Mouse (Mus musculus) right cerebral cortex, postnatal 25 days (tissue): Measurements from ENCODE around the gene Fgf12.
A peak's percentile ranks its signal among the peaks of the same experiment; 100 is the strongest.

ENCODE experiments used
- DNase-seq: peaks from one replicate; pipeline ENCODE4 v3.0.0; 2022

The Fgf12 gene

DNA sequence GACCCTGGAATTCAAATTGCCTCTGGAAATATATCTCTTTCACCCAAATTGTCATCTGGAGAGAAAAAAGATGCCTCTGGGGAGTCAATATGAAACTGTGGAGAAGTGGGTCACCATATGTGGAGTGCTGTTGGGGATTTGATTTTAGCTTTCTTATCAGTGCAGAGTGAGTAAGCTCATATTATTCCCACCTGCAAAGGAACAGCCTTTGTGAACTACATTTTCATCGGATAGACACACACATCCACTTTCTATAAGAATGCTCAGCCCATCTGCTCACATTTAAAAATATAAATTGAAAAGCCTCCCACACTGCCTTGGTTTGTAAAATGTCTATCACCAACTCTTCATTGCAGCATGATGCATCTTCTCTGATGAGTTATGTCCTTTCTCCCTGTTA, 149.7 kb downstream of the Fgf12 start:
- no peak for DNase-seq

GRCm38 (mm10) chr16:28601723-28602122, 151.1 kb downstream of the Fgf12 start:
- no peak for DNase-seq

- peak; percentile 85 for DNase-seq
Measured at GRCm38 (mm10) chr16:28596112-28596511, 156.8 kb downstream of the Fgf12 start.

GRCm38 (mm10) chr16:28593075-28593915, 159.6 kb downstream of the Fgf12 start:
- DNase-seq: peak; percentile 68

GRCm38 (mm10) chr16:28592466-28592865, 160.4 kb downstream of the Fgf12 start:
- DNase-seq: no peak

GRCm38 (mm10) chr16:28591583-28591982, 161.3 kb downstream of the Fgf12 start:
- no peak for DNase-seq

- DNase-seq: no peak
Measured at GRCm38 (mm10) chr16:28572212-28572611, 180.7 kb downstream of the Fgf12 start.

GRCm38 (mm10) chr16:28564716-28565217, 188.1 kb downstream of the Fgf12 start:
- DNase-seq: no peak

DNA sequence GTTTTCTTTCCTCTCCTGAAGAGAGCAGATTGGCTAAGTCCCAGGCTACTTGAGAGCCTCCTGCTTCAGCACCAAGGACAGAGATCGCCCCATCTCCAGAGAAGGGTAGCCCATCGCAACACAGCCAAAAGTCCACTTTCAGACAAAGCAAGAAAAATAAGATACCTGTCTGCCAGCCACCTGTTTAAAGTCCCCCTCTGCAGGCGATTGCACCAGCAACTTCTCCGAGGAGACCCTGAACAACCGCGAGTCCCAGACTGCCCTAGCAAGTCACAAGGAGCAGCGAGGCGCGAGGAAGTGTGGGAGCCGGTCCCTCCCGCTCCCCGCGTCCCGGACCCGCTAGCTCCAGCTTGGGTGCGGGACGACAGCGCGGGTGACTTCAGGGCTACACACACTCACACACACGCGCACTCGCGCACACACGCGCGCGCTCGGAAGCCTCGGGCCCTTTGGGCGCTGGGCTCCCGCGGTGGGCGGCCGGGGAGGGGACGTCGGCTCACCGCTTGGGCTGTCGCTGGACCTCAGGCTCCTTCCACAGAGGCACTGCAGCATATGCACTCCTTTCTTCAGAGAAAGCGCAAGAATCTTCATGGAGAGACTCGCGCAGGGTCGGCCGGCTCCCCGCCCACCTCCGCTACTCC, 188.7 kb downstream of the Fgf12 start:
- DNase-seq: peak; percentile 42

GRCm38 (mm10) chr16:28562847-28563246, 190.0 kb downstream of the Fgf12 start:
- no peak for DNase-seq

GRCm38 (mm10) chr16:28555219-28555618, 197.6 kb downstream of the Fgf12 start:
- DNase-seq: no peak

GRCm38 (mm10) chr16:28539423-28539822, 213.4 kb downstream of the Fgf12 start:
- no peak for DNase-seq

DNA sequence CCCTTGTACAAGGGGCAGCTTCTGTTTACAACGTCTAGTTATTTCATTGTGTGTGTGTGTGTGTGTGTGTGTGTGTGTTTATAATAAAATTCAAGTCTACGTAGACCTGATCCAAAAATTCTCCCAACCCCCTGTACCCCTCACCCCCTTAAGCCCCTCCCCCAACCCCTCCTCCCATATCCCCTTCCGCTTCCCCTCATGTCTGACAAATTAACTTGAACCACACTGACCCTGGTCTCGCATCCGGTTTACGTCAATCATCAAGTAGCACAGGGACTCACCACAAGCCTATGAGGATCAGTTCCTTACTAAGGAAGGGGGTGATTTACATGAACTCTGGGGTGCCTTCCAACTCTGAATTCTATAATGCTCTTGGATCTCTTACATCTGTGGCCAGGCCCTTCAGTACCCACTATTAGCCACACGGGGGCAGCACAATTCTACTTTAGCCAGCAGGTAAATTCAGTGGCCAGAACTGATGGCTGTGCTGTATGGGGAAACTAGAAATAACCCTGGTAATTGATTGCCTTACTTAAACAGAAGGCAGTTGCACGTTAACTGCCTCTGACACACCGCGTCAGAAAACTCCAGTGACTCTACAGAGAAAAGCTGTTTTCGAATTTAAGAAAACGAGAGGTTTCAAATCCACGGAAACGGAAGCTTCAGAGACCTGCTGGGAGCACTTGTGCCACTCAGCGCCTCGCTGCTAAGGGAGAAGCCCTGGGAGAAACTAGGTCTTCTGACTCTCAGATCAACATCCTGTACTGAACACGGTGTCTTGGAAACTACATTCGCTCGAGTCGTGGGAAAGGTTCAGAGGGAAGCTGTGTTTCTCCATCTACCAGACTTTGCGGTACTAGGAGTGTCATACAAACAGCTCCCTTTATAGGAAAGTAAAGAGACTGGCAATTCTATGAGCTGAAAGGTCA, 235.0 kb downstream of the Fgf12 start:
- peak; percentile 82 for DNase-seq

- DNase-seq: no peak
Measured at GRCm38 (mm10) chr16:28512446-28512845, 240.4 kb downstream of the Fgf12 start.

DNA sequence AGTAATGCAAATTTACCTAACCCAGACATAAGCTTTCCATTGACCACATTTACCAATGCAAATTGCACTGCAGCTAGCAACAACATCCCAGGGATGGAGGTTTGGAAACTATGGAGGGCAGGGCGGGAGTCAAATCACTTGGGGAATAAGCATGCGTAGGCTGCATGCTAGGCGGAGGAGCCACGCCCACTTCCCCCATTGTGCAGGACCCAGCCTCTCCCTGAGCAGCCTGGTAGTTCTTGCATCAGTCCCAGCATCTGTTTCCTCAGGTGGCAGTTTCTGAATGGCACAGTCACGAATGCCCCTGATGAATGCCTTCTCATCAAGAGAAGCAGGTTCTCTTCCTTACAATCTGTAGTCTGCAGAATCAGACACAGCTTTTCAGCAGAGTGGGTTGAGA, 241.5 kb downstream of the Fgf12 start:
- no peak for DNase-seq

GRCm38 (mm10) chr16:28497971-28498607, 254.8 kb downstream of the Fgf12 start:
- peak; percentile 22 for DNase-seq

DNA sequence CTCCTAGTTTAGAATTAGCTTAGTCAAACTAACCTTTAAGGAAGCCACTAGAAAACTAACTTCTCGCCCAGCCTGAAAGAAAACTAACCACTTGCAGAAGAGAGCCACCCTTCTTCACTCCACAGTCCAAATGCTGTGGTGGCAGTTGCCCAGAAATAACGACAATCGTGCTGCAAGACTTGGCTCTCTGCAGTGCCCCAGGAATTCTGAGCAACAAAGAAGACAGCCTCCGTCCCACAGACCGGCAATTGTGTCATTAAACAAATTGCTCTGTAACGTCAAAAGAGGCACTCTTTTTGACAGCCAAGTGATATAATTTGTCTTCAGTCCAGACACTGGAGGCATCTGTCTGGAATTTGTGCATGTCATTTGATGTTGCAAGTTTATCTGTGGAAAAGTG, 261.2 kb downstream of the Fgf12 start:
- peak; percentile 28 for DNase-seq

- peak; percentile 76 for DNase-seq
Measured at GRCm38 (mm10) chr16:28490515-28490914, 262.4 kb downstream of the Fgf12 start.

DNA sequence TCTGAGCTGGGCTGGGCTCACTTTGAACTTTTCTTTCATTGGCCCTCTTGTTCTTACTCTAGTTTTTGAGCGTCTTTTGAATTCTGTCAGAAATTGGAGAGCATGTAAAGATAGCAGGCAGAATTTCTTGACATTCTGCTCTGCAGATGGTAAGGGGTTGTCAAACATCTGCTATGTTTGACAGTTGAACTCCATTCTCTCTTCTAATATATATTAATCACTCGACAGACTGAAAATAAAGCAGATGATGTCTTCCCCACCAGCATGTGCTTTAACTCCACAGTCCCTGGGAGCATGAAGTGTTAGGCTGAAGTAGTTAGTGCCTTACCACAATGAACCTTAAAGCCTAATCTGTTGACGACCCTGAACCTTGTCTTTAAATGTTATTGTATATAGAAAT, 267.9 kb downstream of the Fgf12 start:
- DNase-seq: no peak

DNA sequence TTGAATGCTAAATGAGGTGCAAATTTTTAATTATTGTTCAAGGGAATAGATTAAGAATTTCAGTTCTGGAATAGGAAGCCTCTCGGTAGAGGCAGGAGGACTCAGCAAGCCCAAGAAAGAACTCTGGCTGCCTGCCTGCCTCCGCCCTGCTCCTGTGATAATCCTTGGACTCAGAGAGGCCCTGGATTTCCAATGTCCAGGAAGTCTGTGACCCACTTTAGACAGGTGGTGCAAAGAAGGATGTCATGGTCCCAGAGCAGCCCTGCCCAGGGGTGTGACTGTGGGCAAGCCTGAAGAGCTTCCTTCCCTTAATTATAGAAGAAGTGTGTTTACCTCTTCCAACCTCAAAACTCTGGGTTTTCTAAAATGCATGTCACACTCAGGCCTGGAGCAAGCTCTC, 273.8 kb downstream of the Fgf12 start:
- DNase-seq: no peak

- no peak for DNase-seq
Measured at GRCm38 (mm10) chr16:28476651-28477050, 276.2 kb downstream of the Fgf12 start.

DNA sequence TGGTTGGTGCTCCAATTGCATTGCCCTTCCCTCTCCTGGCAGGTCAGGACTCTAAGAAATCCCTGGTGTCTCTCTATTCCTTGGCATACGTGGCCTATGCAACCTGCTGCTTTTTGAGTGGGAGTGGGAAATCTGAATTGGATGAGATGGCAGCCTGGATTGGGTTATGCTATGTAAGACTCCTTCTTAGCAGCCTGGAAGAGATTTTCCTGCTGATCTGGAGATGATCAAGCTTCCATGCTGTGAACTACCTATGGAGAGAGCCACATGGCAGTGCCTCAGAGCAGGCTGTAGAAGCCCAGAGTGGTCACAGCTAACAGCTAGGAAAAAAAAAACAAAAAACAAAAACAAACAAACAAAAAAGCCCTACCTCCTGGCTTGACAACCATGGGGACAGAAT, 277.3 kb downstream of the Fgf12 start:
- DNase-seq: no peak

DNA sequence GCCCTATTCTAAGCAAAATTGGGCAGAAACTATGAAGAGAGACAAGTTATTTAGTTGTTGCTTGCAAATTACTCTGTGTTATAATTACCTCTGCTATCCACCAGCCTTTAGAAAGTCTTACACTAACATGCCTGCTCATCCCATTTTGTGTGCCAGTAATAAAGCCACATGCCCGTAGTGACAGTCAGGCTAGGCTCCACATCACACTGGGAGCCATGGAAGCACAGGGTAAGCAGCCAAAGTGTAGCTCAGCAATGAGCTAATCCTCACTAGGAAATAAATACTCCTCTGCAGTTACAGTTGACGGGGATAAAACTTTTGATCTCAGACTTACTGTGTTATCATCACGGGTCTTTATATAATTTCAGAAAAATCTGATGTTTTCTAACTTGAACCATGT, 298.0 kb downstream of the Fgf12 start:
- DNase-seq: no peak
